Mouse (Mus musculus): ENCODE measurements around the gene Lmbr1. TPM values are rescaled to one million over a fixed set of nuclear protein-coding genes. Genes with fewer than 3 reads are reported as not detected.

Gene Lmbr1
- total RNA-seq, 2 experiments from 2014 or later, result 9.0 to 11.0 TPM

- no peak for DNase-seq
Measured at GRCm38 (mm10) chr5:29253876-29254275, 124.3 kb downstream of the Lmbr1 start.

- DNase-seq, result no peak
Measured at GRCm38 (mm10) chr5:29251496-29251873, 126.7 kb downstream of the Lmbr1 start.

GRCm38 (mm10) chr5:29250795-29251495 lies 127.2 kb downstream of the Lmbr1 start:
- DNase-seq, result no peak

GRCm38 (mm10) chr5:29244769-29245168 lies 133.4 kb downstream of the Lmbr1 start:
- DNase-seq, result no peak

- DNase-seq, result no peak
Measured at GRCm38 (mm10) chr5:29238379-29238778, 139.8 kb downstream of the Lmbr1 start.

GRCm38 (mm10) chr5:29230481-29230880 lies 147.7 kb downstream of the Lmbr1 start:
- DNase-seq, result no peak

GRCm38 (mm10) chr5:29224089-29224488 lies 154.1 kb downstream of the Lmbr1 start:
- DNase-seq, result no peak

- no peak for DNase-seq
Measured at GRCm38 (mm10) chr5:29217997-29218396, 160.2 kb downstream of the Lmbr1 start.

- no peak for DNase-seq
Measured at GRCm38 (mm10) chr5:29211980-29212555, 166.1 kb downstream of the Lmbr1 start.

- no peak for DNase-seq
Measured at GRCm38 (mm10) chr5:29205690-29206089, 172.5 kb downstream of the Lmbr1 start.

- DNase-seq, result no peak
Measured at GRCm38 (mm10) chr5:29199868-29200267, 178.3 kb downstream of the Lmbr1 start.

- DNase-seq, result no peak
Measured at GRCm38 (mm10) chr5:29198960-29199488, 179.2 kb downstream of the Lmbr1 start.

GRCm38 (mm10) chr5:29197187-29197586 lies 181.0 kb downstream of the Lmbr1 start:
- no peak for DNase-seq

- no peak for DNase-seq
Measured at GRCm38 (mm10) chr5:29196264-29196658, 181.9 kb downstream of the Lmbr1 start.

- peak; percentile 59 for DNase-seq
Measured at GRCm38 (mm10) chr5:29195570-29196263, 182.5 kb downstream of the Lmbr1 start, which contains the start of gene Rnf32. Gene Rnf32 (plus strand): TSS chr5:29195992.

- DNase-seq, result no peak
Measured at GRCm38 (mm10) chr5:29195231-29195569, 183.0 kb downstream of the Lmbr1 start.

- DNase-seq, result no peak
Measured at GRCm38 (mm10) chr5:29186798-29187197, 191.4 kb downstream of the Lmbr1 start.

Small RNAs within 50 kb of the gene (microRNA-seq; reads per million reads assigned to microRNA genes)
- 0 reads per million in 2 experiments for gene Gm23801 (ENCODE audit: borderline replicate concordance in 2 of 2)

Other genes starting within 250 kb of the Lmbr1 start
- 1 to 10 TPM in 1 of 2 experiments, under 1 TPM in 1; 0.88 to 1.3 TPM for gene Rnf32, start 182.4 kb downstream of the Lmbr1 start, total RNA-seq (2021)
- gene Nom1, start 56.3 kb upstream of the Lmbr1 start, total RNA-seq (2021), result 10 to 100 TPM; 10.4 to 10.8 TPM
- gene Mnx1, start 100.1 kb upstream of the Lmbr1 start, total RNA-seq (2021), result not detected
- gene Ube3c, start 190.9 kb upstream of the Lmbr1 start, total RNA-seq (2021), result 10 to 100 TPM; 30.6 to 31.6 TPM

Data from gastrocnemius, postnatal 25 days (tissue).